Mouse (Mus musculus) spleen, adult 2 months (tissue): ENCODE measurements around the gene Tmem185a.

Source experiments
- CTCF ChIP-seq: fragments of 200-500 bp; IDR thresholded peaks from 2 replicates; pipeline ENCODE4 v1.5.1; 2011; ENCODE audit warnings: mild to moderate bottlenecking, inconsistent platforms; ENCODE audit not compliant: insufficient read depth, insufficient read length, insufficient replicate concordance; ENCODE audit errors: extremely low read depth
- POLR2A ChIP-seq: fragments of 200-500 bp; IDR thresholded peaks from 2 replicates; pipeline ENCODE4 v1.6.1; 2011; ENCODE audit warnings: low read depth, low read length, inconsistent platforms

GRCm38 (mm10) chrX:70466897-70467296 lies 10.1 kb downstream of the Tmem185a start:
- no peak for TF ChIP-seq CTCF
- TF ChIP-seq POLR2A: no peak
